Mouse (Mus musculus) cortical plate, adult 2 months (tissue): ENCODE results near the gene Rbm20. TPM values are rescaled to one million over a fixed set of nuclear protein-coding genes. Genes with fewer than 3 reads are reported as not detected.

Source experiments
- H3K27ac ChIP-seq: fragments of 200-500 bp; 2 replicates; pipeline ENCODE4 v1.5.1; 2012; ENCODE audit warnings: low read length, control low read depth, inconsistent platforms; ENCODE audit not compliant: insufficient read depth
- H3K4me1 ChIP-seq: fragments of 200-500 bp; 2 replicates; pipeline ENCODE4 v1.6.1; 2011; ENCODE audit warnings: low read length; ENCODE audit not compliant: control insufficient read depth, insufficient read depth
- H3K4me3 ChIP-seq: fragments of 200-500 bp; 2 replicates; pipeline ENCODE4 v1.5.1; 2011; ENCODE audit warnings: mild to moderate bottlenecking, low read length, control low read depth; ENCODE audit not compliant: insufficient read depth
- CTCF ChIP-seq: fragments of 200-500 bp; IDR thresholded peaks from 2 replicates; pipeline ENCODE4 v1.5.1; 2011; ENCODE audit warnings: mild to moderate bottlenecking, control low read depth, low read length; ENCODE audit not compliant: insufficient read depth; ENCODE audit errors: extremely low read depth
- POLR2A ChIP-seq: fragments of 200-500 bp; IDR thresholded peaks from 2 replicates; pipeline ENCODE4 v1.6.1; 2011; ENCODE audit warnings: mild to moderate bottlenecking, low read length, control low read depth; ENCODE audit not compliant: insufficient read depth; ENCODE audit errors: extremely low read depth
- polyA plus RNA-seq: library from polyadenylated mRNA; depleted of rRNA; stranded (reverse); fragments of >200 nt; gene quantifications from 2 replicates; pipeline ENCODE4 v1.2.3, GENCODE M21; 2012

Rbm20 gene
- polyA plus RNA-seq, 1 experiment = 2.8 TPM

DNA sequence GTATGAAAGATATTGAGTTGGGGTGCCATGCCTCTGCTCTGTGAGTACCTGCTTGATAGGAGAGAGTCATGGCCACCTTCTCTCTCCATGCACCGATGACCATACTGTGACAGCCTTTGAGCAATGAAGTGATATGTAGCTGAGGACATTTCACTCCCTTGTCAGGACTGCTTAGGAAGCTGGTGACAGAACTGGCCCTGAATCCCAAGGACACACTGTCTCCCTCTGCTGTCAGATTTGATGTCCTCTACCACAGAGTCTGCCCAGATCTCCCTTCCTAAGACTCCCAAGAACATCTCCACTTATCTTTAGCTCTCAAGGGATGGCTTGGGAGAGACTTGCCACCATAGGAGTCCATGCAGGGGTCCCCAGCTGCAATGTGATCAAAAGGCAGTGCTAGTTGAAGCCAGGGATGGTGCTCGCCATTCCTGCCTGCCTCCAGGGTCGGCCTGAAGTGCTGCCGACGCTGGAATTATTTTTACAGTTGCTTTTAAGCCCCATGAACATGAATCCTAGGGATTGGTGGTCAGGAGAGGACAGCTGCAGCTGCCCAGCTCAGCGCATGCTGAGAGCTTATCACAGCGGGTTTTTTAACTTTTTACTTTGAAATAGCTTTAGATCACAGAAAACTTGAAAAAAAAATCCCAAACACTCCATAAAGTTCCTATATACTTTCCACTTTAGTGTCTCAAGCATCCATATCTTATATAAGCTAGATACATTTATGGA lies 35.4 kb downstream of the Rbm20 start:
- TF ChIP-seq CTCF (no peak), POLR2A (no peak)
- Histone ChIP-seq H3K4me1 (no peaks in the 10 kb centered on the region), H3K4me3 (no peak overlapping the region), H3K27ac (no peak overlapping the region)

DNA sequence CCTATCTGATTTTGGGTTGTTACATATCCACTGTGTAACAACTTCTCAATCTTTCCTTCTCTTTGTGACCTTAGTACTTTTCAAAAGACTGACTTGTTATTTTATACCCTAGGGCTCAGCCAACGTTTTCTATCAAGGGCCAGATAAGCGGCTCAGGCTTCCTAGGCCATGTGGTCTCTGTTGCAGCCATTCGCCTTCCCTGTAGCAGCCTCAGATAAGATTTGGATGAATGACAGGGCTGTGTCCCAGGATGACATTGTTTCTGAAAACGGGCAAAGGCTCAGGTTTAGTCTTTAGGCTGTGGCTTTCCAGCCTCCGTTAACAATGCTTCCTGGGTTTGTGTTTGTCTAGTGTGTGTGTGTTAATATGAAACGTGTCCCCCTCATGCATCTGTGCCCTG lies 36.3 kb downstream of the Rbm20 start:
- no peak overlapping the region for H3K27ac ChIP-seq
- H3K4me3 ChIP-seq = no peak overlapping the region
- no peak for TF ChIP-seq POLR2A
- TF ChIP-seq CTCF = no peak
- H3K4me1 ChIP-seq = no peaks in the 10 kb centered on the region

GRCm38 (mm10) chr19:53716469-53716868 lies 39.4 kb downstream of the Rbm20 start:
- no peak overlapping the region for H3K27ac ChIP-seq
- no peaks in the 10 kb centered on the region for H3K4me1 ChIP-seq
- no peak for TF ChIP-seq POLR2A
- no peak for TF ChIP-seq CTCF
- no peak overlapping the region for H3K4me3 ChIP-seq

DNA sequence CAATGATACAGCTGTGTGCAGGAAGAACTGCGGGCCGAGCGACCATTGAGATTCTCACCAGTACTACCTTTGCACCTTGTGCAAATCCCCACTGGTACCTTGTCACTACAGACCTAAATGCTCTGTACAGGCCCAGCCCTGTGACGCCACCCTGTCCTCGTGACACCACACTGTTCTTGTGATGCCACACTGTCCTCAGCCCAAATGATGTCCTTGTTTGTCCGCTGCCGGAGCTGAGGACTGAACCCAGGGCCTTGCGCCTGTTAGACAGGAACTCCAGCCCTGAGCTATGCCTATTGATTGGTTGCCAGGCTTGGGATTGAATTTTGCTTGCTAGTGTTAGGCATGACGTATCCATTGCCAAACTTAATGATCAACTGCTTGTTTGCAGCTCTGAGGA lies 40.3 kb downstream of the Rbm20 start:
- no peak for TF ChIP-seq POLR2A
- TF ChIP-seq CTCF = no peak
- H3K27ac ChIP-seq = no peak overlapping the region
- H3K4me1 ChIP-seq = no peaks in the 10 kb centered on the region
- H3K4me3 ChIP-seq = no peak overlapping the region

- no peaks in the 10 kb centered on the region for H3K4me1 ChIP-seq
- TF ChIP-seq POLR2A (no peak), CTCF (no peak)
- H3K4me3 ChIP-seq = no peak overlapping the region
- no peak overlapping the region for H3K27ac ChIP-seq
These were observed 45.1 kb downstream of the Rbm20 start for GRCm38 (mm10) chr19:53722186-53722585.

GRCm38 (mm10) chr19:53724053-53724452 lies 46.9 kb downstream of the Rbm20 start:
- TF ChIP-seq CTCF = no peak
- no peak for TF ChIP-seq POLR2A
- Histone ChIP-seq H3K27ac (no peak overlapping the region), H3K4me3 (no peak overlapping the region), H3K4me1 (no peaks in the 10 kb centered on the region)

DNA sequence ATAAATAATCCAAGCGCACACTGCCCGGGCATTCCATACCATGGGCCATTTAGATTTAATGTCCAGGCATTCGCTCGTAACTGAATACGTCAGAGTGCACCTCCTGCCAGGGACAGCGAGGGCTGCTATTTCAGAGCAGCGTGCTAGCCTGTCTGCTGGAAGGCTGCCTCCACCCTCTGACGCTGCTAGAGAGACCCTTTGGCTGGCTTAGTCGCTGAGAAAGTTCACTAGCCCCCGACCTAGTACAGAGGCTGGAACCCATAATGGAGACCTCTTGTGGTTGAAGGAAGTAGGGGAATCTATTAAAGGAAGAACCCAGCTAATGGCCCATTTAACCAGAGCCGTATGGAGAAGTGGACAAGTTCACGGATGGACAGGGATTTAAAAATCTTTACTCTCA lies 49.2 kb downstream of the Rbm20 start:
- Histone ChIP-seq H3K4me1 (no peaks in the 10 kb centered on the region), H3K27ac (no peak overlapping the region), H3K4me3 (no peak overlapping the region)
- no peak for TF ChIP-seq POLR2A
- no peak for TF ChIP-seq CTCF

GRCm38 (mm10) chr19:53726755-53727154 lies 49.6 kb downstream of the Rbm20 start:
- Histone ChIP-seq H3K4me3 (no peak overlapping the region), H3K4me1 (no peaks in the 10 kb centered on the region), H3K27ac (no peak overlapping the region)
- no peak for TF ChIP-seq CTCF
- no peak for TF ChIP-seq POLR2A

DNA sequence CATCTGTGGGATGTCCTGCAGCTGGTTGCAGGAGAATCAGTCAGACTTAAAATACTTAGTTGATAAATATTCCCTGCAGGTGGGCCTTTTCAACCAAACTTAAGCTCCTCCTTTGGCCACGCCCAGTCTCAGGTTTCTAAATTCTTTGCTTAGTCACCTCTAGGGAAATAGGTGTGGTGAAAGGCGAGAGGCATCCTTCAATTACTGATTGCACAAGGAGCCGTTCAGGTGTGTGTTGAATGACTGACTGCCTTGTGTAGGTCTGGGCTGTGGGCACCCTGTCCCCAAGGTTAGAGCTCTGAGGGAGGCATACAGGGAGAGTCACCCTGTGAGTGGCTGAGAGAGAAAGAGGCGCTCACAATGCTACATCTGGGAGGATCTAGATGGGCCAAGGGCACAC lies 50.2 kb downstream of the Rbm20 start:
- H3K27ac ChIP-seq = no peak overlapping the region
- TF ChIP-seq POLR2A = no peak
- TF ChIP-seq CTCF = no peak
- no peaks in the 10 kb centered on the region for H3K4me1 ChIP-seq
- no peak overlapping the region for H3K4me3 ChIP-seq

DNA sequence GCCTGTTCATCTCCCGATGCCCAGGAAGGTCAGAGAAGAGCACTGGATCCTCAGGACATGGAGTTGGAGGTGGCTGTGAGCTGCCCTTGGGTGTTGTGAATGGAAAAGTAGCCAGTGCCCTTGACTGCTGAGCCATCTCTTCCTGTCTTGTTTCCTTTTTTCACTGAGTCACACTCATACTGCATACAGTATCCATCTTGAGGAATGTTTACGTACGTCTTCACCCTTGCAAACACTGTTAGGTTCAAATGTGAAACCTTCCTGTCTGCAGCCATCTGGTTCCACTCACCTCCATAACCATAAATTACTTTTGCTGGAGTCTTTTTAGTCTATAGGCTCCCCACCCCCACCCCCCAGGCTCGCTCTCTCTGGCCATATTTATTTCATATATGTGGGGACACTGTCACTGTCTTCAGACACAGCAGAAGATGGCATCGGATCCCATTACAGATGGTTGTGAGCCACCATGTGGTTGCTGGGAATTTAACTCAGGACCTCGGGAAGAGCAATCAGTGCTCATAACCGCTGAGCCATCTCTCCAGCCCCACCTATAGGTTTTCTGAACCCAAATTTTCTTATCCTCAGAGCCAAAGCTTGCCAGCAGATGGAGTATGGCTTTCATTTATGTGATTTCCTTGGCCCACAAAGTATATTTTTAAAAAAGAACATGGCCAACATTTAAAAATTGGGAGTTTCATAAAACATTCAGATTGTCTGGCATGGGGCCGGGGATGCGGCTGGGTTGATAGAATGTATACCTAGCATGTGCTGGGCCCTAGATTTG lies 51.0 kb downstream of the Rbm20 start:
- Histone ChIP-seq H3K4me3 (no peak overlapping the region), H3K4me1 (no peaks in the 10 kb centered on the region), H3K27ac (no peak overlapping the region)
- TF ChIP-seq POLR2A (no peak), CTCF (no peak)
